Mouse (Mus musculus): ENCODE data around the gene Serinc5.

GRCm38 (mm10) chr13:92721006-92721405 lies 110.1 kb downstream of the Serinc5 start:
- no peak for TF ChIP-seq POLR2A (IDR thresholded peaks at IDR 0.05; ENCODE audit: insufficient read depth, low read depth, low read length)
- no peak for TF ChIP-seq EP300 (IDR thresholded peaks at IDR 0.05; ENCODE audit: insufficient read depth, low read depth, low read length)

All from heart, adult 2 months (tissue).